Mouse (Mus musculus) MN1 (cell line): ENCODE data around the gene Plekho2.

Source experiments
- DNase-seq: peaks from one replicate; pipeline ENCODE4 v3.0.0-alpha.2; 2016; ENCODE audit warnings: low spot score

The Plekho2 gene

DNA sequence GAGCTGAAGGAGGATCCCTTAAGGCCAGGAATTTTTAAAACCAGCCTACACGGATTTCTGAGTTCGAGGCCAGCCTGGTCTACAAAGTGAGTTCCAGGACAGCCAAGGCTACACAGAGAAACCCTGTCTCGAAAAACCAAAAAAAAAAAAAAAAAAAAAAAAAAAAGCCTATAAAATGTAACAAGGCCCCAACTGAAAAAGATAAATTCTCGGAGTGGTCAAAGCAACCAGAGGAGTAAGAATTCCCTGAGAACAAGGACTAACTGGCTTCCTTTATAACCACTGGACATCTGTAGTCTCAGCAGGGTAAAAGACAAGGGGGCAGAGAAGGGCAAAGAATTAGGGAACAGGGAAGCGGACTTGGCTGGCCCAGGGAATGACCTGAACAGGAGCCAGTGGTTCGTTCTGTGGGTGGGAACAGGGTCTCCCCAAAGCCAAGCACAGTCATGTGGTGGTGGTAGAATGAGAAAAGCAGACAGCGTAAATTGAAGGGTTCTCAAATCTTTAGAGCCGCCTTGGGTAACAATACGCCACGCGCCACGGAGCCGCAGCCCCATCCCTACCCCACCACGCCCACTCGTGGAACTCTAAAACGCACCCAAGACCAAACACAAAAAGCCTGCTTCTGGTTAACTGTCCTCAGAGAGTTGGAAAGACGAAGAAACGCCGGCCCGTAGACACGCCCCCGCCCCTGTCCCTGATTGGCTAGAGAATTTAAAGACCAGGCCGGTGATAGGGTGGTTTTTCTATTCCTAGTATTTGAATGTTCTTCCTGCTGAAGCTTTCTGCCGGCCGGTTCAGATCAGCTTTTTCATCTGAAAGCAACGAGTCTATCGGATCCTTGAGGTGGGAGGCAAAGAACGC, 6.8 kb upstream of the Plekho2 start, which contains the start of gene Pif1:
Gene Pif1 (plus strand): TSS at position 755 of the 864 bp plus-strand sequence.
- DNase-seq: peak; percentile 83

- no peak for DNase-seq
These were observed 3.2 kb upstream of the Plekho2 start for GRCm38 (mm10) chr9:65583045-65583444.

DNA sequence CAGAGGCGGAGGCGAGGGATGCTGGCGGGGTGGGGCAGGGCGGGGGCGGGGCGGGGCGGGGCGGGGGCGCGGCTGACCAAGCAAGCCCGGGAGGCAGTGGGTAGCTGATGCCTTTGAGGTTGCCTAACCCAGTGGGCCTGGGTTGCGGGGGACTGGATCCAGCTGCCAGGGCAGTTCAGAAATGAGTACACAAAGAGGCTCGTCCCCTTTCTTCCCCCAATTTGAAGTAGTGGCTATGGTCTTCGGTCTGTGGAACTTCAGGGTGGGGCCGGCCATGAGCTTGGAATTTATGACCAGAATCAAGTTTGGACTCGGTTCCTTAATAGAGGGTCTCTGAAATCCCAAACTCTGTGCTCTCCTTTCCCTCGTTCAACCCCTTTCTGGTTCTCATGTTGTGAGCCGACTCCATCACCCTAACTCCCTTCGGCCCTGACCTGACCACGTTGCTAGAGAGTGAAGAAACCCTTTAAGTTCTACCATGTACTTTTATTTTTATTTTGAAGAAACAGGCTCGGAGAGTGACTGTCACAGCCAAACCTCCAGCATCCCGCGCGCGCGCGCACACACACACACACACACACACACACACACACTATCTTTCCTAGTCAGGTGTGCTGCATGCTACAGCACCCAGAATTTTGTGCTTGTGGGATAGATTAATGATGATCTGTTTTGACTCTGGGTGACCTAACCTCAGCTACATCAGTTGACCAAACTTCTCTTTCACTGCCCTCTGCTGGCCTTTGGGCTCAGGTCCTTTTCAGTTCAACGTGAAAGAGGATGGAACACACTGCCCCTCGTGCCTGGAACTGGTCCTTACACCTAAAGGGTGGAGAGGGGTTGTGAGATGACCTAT, 789 bp upstream of the Plekho2 start:
- DNase-seq: peak; percentile 94

GRCm38 (mm10) chr9:65578801-65579249, 1.0 kb downstream of the Plekho2 start:
- peak; percentile 18 for DNase-seq

- DNase-seq: no peak
These were observed 2.2 kb downstream of the Plekho2 start for GRCm38 (mm10) chr9:65577511-65578196.

- no peak for DNase-seq
These were observed 2.9 kb downstream of the Plekho2 start for GRCm38 (mm10) chr9:65576861-65577510.

DNA sequence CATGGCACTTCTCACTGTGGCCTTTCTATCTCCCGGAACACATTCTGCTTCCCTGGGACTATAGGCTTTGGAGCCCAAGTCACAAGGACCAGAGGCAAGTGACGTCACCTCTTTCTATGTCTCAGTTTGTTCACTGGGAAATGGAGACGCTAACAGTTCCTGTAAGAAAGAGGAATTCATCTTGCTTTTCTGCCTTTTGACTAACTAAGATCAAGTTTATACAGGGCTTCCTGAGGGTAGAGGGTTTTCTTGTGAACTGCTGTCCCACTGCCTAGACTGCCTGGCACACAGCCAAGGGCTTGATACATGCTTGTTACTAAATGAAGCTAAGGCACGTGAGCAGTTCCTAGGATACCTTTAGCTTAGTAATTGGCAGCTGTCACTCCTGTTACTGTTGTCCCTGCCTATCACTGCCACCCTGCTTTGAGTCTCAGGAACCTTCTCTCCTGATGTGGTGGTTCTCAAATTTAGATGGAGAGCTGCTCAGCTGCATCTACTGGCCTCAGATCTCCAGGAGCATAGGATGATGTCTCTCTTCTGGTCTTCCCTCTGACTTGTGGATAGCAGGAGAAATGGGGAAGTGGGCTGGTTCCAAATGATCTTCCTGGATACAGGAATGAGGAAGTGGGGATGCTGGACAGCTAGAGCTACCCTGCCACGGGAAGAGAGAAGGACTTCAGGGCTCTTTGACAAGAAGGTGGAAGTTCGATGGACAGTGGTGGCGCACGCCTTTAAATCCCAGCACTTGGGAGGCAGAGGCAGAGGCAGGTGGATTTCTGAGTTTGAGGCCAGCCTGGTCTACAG, 4.2 kb downstream of the Plekho2 start:
- peak; percentile 39 for DNase-seq

GRCm38 (mm10) chr9:65574513-65575392, 5.1 kb downstream of the Plekho2 start:
- DNase-seq: no peak

- no peak for DNase-seq
These were observed 7.0 kb downstream of the Plekho2 start for GRCm38 (mm10) chr9:65572837-65573236.

GRCm38 (mm10) chr9:65569491-65569971, 10.3 kb downstream of the Plekho2 start:
- DNase-seq: no peak

DNA sequence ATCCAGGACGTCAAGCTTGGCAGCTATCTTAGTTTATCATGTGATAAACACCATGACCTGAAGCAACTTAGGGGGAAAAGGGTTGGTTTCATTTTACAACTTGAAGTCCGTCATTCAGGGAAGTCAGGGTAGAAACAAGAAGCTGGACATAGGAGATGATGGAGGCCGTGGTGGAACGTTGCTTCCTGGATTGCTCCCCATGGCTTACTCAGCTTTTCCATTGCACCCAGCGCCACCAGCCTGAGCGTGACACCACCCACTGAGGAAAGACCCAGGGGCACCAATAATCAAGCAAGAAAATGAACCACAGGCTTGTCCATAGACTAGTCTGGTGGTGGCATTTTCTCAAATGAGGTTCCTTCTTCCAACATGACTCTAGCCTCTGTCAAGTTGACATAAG, 11.1 kb downstream of the Plekho2 start:
- no peak for DNase-seq

DNA sequence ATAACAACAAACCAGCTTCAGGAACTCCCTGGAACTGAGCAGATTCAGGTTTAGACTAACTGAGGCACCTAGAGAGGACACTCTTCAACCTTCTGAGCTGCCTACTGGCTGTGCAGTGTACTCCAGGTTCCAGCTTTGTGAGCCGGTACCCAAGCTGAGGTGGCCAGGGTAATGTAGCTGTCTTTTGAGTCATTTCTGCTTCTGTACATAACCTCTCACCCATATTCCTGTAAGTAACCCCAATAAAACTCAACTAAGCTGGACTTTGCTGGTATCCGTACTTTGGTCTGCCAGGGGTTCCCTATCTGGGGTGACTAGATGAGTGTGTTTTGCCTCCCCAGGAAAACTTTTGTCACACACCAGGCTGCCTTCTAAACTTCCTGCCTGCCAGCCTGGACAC, 15.1 kb downstream of the Plekho2 start:
- DNase-seq: no peak

DNA sequence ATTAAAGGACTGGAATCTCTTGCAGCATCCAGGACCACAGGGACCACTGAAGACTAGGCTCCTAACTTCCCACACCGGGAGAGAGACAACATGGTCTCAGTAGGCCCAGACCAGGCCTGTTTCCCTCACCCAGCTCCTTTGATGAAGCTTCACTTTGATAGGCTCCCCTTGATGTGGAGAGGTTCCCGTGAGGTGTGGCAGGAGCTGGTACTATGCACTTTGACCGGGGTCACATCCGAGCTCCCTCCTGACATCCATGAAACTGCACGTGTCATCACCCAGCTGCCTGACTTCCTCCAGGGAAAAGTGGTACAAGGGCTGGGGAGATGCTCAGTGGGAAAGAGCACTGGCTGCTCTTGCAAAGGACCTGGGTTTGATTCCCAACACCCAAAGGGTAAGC, 16.8 kb downstream of the Plekho2 start:
- DNase-seq: no peak

DNA sequence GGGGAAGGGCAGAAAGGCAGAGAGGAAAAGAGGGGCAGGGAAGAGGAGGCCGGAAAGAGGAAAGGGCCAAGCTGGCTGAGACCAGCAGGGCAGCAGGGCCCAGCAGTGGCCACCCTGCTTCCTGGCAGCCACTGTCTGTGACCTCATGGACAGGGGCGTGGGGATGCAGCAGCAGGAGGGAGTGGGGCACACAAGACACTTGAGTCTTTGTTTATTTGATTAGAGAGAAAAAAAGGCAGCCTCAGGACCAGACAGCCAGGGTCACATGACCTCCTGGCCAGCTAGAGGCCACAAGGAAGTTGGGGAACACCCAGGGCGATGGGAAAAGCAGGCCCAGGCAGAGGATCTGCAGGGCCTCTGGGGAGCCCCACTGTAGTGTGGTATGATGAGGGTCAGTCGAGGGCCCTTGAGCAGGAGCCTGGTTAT, 17.7 kb downstream of the Plekho2 start:
- DNase-seq: peak; percentile 87

- DNase-seq: no peak
These were observed 18.8 kb downstream of the Plekho2 start for GRCm38 (mm10) chr9:65561016-65561415.

- no peak for DNase-seq
These were observed 21.0 kb downstream of the Plekho2 start for GRCm38 (mm10) chr9:65558806-65559205.

- no peak for DNase-seq
These were observed 22.9 kb downstream of the Plekho2 start for GRCm38 (mm10) chr9:65556979-65557378.

DNA sequence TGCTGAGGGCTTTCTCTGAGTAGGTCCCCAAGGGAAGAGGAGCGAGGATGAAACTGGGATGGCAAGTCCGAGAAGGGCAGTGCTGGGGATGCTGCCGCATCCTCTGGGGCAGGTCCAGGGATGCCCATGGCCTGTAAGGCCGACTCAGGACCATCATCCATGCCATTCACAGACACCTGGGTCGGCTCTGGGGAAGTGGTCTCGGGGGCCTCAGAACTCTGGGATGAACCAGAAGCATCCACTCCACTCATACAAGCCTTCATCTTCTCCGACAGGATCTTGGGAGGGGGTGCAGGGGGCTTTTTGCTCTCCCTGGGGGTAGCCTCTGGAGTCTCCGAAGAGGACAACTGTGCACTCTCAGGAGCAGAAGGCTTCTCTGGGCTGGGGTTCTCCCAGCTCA, 23.5 kb downstream of the Plekho2 start:
- DNase-seq: no peak

- DNase-seq: no peak
These were observed 24.2 kb downstream of the Plekho2 start for GRCm38 (mm10) chr9:65555621-65556020.

DNA sequence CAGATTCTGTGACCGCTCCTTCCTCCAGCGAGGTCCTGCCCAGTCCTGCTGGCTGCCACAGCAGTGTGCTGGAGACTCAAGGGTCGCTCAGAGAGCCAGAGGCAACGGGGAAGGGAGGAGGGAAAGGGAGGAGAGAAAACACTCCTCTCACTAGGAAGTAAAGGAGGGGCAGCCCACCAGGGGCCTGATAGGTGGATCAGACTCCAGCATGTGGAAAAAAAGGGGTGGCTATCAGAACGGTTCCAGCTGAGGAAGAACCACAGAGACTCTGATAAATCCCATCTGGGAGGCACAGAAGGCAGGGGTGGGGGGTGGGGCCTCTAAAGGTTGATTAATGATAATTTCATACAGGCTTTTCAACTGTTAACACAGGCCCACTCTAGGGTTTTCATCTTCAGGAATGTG, 24.8 kb downstream of the Plekho2 start:
- no peak for DNase-seq
